Mouse (Mus musculus): ENCODE measurements around the gene Abhd14a.

The Abhd14a gene

DNA sequence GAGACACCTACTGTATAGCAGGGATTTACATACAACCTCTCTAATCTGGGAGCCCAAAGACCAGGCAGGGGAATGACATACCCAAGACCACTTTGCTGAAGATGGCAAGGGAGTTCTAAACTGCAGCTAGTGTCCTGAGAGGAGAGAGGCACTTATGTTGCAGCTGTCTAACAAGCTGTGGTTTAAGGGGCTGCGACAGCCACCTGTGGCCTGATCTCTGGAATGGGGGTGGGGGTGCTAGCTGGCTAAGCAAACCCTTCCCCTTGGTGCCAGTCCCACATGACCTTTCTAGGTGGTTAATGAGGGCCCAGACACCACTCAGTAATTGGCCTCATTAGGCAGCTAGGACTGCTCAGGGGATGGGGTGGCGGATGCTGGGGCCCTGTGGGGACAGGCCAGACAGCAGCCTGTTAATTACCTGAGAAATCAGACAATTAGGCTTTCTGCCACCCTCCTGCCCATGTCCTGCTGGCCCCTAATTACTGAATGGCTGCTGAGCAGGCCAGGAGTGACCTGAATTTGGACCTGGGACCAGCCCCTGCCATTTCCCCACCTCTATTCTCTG, 37.3 kb downstream of the Abhd14a start:
- DNase-seq = no peak

DNA sequence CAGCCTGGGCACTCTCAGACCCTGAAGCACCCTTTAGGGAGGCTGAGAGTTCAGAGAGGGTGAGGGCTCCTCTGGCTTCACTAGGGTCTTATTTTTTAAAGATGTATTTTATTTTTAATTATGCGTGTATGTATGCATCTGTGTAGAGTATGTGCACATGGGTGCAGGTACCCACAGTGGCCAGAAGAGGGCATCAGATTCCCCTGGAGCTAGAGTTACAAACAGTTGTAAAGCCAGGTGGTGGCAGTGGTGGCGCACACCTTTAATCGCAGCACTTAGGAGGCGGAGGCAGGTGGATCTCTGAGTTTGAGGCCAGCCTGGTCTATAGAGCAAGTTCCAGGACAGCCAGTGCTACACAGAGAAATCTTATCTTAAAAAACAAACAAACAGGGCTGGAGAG, 38.4 kb downstream of the Abhd14a start:
- DNase-seq = no peak

DNA sequence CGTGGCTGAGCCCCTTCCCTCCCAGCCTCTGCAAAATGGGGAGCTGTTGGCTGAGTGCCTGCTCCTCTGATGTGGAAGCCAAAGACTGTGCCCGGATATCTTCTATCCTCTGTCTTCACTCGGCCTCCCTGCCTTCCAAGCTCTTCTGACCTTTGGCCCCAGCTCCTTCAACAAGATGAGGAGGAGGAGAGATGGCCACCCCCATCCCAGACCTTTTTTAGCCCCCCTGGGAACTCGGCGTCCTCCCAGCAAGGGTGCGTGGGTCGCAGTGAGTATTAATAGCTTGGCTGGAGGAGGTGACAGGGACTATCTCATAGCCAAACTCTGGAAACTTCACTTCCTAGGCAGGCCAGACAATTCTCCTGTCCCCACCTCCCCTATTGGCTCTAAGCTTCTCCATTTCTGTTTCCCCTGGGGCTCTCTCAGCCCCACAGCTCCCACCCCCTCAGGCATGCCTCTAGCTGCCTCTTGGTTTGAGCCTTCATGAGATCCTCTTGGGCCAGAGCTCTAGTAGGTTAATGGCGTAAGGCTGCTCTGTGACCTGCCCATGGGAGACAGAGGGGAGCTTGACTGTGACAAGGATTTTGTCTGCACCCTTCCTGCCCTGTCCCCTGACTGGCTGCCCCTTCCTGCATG, 40.9 kb downstream of the Abhd14a start:
- DNase-seq = peak; percentile 74

GRCm38 (mm10) chr9:106405275-106405674, 42.2 kb downstream of the Abhd14a start:
- DNase-seq = peak; percentile 68

DNA sequence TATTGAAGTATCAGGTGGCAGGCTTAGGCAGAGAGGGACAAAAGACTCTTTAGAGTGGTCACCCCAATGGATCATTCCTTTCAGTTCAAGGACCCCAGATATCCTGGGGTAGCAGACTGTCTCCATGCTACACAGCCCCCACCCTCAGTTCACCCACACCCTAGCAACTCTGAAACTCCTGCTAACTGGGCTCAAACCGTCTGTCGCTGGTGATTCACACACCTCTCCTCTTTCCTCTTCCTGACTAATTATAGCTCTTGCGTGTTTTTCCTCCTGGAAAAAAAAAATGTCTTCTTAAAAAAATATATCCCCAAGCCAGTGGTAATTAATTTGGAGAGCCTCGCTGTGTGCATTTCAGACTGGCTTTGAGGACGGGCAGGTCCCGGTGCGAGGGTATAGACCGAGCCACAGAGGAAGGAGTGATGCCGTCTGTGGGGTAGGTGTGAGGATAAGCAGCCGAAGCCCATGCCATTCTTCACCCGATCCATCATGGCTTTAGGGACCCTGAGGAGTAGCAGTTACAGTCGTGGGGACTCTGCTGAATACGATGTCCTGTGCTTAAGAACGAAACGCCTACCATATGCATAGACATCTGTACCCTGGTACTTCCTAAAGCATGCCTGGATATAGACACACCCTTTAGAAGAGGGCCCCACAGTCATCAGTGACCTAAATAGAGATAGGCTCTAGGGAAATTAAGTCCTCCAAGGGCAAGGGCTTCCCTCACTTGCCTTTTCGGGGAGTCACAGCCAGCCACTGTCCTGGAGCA, 44.7 kb downstream of the Abhd14a start:
- no peak for DNase-seq

DNA sequence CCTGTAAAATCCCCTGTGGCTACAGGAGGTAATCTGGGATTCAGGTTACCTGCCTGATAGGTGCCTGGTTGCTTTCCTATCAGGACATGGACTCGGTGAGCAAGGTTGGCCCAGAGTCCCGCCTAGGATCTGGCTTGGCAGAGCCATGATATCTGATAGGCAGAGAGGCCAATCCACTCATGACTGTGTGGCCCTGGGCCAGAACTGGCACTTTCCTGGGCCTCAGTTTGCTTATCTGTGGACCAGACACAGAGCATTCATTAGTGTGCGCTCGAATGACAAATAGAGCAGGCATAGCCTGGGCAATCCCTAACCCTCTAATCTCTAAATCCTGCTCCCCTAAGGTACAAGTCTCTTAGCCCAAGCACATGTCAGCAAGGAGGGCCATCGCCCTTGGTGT, 45.3 kb downstream of the Abhd14a start:
- DNase-seq = no peak

DNA sequence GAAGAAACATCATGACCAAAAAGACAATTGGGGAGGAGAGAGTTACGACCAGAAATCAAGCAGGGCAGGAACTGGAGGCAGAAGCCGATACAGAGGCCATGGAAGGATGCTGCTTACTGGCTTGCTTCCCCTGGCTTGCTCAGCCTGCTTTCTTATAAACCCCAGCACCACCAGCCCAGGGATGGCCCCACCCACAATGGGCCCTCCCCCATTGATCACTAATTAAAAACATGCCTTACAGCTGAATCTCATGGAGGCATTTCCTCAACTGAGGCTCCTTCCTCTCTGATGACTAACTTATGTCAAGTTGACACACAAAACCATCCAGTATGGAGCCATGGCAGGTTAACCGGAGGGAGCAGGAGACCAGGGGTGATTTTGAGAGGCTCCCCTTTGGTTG, 47.7 kb downstream of the Abhd14a start:
- no peak for DNase-seq

DNA sequence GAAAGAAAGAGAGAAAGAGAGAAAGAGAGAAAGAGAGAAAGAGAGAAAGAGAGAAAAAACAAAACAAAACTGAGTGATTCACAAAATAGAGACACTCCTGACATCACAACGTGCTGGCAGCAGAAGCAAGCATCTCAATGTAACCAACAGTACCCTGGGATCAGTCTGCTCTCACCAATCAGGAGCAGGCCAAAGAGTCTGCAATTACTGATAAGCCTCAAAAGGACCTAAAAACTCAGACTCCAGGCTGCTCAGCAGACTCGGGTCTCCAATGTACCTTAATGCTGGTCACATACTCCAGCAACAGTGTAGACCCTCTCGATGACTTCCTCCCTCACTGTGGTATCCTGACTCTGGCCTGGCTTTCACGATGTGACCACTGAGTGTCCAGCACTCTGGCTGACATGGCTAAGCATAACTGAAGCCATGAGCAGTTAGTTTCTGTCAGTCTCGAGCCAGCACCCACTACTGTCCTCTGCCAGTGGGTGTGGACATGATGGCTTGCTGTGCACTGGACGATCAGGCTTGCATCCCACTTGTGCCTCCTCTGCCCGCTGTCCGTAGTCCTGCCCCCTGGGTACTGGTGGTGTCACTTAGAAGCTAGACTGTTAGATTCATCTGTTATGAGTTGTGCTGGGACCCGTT, 48.7 kb downstream of the Abhd14a start:
- DNase-seq = no peak

GRCm38 (mm10) chr9:106397733-106398132, 49.7 kb downstream of the Abhd14a start:
- no peak for DNase-seq

DNA sequence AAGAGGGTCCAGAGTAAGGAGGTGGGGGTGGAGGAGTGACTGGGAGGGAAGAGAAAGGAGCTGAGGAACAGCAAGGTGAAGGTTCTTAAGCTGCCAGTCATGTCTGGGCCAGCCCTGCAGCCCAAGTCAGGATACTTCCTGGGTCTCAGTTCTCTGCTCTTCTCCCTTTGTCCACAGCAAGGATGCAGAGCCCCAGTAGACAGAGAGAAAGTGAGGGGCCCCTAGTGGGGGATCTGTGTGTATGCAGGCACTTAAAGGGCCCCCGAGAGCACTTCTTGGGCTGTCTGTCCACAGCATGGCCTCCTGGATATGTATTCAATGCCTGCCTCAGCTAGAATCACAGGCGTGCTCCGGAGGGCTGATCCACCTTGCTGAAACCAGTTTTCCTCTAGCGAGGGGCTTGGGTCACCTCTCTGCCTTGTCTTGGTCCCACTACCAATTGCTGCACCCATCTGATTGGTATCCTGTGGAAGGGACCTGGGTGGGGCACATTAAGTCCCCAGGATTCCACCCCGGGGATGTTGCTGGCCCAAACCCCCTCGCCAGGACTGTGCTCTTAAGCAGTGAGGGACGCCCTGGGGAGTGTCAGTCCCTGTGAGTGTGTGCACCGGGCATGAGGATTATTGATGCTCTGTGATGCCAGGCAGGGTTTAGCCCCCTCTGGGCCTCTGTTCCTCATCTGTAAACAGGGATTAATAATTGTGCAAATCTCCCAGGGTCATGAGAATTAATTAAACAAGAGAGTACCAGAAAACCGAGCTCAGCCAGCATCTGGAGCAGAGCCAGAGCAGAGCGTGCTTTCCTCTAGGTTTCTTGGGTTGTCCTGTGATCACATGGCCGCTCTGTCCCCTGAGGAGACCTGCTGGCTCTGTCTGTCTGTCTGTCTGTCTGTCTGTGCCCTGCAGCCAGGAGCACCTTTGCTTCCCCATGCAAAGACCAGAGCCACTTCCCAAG, 52.6 kb downstream of the Abhd14a start:
- DNase-seq = no peak

DNA sequence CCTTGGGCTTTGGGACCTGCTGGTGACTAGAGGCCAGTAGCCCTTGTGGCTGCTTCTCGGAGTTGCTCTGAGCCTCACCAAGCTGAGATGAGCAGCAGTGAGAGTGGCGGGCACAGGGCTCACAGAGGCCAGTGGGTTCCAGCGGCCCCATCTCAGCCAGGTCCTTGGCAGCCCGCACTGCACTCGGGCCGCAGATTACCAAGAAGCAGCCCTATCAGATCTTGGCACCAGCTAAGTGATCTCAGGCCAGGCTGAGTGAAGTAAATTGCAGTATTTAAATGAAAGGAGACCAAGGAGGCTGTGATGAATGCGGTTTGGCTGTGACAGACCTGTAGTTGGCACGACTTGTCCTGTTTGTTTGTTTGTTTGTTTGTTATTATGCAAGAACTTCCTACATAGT, 53.9 kb downstream of the Abhd14a start:
- DNase-seq = no peak

DNA sequence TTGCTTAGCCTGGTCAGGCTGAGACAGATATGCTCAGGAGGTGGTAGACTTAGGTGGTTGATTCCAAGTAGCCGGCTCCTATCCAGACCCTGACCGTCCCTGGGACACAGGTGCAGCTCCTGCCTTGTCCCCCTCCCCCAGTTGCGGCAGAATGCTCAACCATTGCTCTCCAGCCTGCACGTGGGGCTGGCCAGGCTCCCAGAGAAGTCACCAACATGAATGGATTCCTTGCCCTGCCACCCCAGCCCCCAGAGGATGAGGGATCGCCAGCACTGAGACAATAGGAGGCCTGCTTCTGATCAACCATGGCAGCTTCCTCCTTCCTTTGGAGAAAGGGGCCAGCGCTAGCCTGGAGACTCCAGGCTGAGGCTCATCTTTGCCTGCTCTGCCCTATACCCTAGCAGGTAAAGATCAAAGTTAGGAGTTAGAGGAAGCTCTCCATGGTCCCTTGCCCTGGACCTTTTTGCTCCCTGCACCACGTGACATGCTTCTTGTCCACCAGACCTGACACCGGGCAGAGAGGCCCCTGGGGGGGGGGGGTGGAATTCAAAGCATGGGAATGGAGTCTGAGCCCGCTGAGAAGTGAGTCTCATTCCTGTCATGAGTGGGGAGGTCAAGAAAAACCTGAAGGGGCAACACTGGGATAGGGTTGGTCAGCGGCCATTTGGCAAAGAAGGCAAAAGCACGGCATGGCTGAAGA, 54.5 kb downstream of the Abhd14a start:
- no peak for DNase-seq

Measured in lung, postnatal 14 days (tissue).